Comparison of ENCODE assay signal across 10 mouse cellular contexts in genomic region chr1:23187446-23188206, GRCm38 (mm10).
DNase-seq lines count a peak whose midpoint lies in the region; ATAC-seq and TF ChIP-seq lines count a peak whose summit lies in the region.
"Had no signal": no experiment of that assay in that cellular context is flagged by ENCODE, and none has a peak within 500 bp of the region (broad histone marks: within the 10 kb centered on the region; RNA-seq: fewer than 3 reads in every experiment).

No protein-coding gene starts in this region.

- peak overlapping the region; percentile 89 for H3K27ac ChIP-seq in gastrocnemius, adult 2 months
- peak overlapping the region; percentile 76 for H3K27ac ChIP-seq in liver, embryonic 16.5 days (ENCODE audit: low read length)
- H3K27ac ChIP-seq in forebrain, embryonic 15.5 days (replicated peaks), result no peak overlapping the region

- intact Hi-C loops in gastrocnemius, adult 2 months (cut with DNase I), result loop anchor here (2.0 to 5.0 kb wide), 2 partner anchors 69 to 195 kb away; no protein-coding TSS in a partner anchor
- intact Hi-C loops in heart, postnatal 10 days (cut with DNase I), result loop anchor here (5.0 to 10.0 kb wide), 2 partner anchors 70 to 197 kb away; no protein-coding TSS in a partner anchor

- peak; percentile 29 for DNase-seq in gastrocnemius, adult 2 months
- no peak for DNase-seq in gastrocnemius, postnatal 10 days
- peak; percentile 51 for DNase-seq in adipocyte (ENCODE audit: low spot score)
- peak; percentile 47 to 48 for DNase-seq in heart, postnatal 10 days
- no peak for DNase-seq in cerebellum, adult 9-11 months
- DNase-seq: cerebellum, postnatal 14 days; spleen, adult 18-20 months had no signal

- no peaks in the 10 kb centered on the region; the same call in 1 of the 2 replicates for H3K4me1 ChIP-seq in liver, embryonic 16.5 days (ENCODE audit: control insufficient read depth, low read depth, low read length)
- no peaks in the 10 kb centered on the region for H3K4me1 ChIP-seq in forebrain, embryonic 15.5 days

- no peak for TF ChIP-seq CTCF in gastrocnemius, adult 2 months (IDR thresholded peaks at IDR 0.05)

- H3K36me3 ChIP-seq in liver, embryonic 16.5 days (ENCODE audit: control insufficient read depth, insufficient read depth), result no peaks in the 10 kb centered on the region
- H3K36me3 ChIP-seq in forebrain, embryonic 15.5 days, result no peaks in the 10 kb centered on the region

- ATAC-seq in liver, embryonic 16.5 days (ENCODE audit: low read depth), result peak; percentile 94
- no peak for ATAC-seq in monocyte, adult 5-6 weeks (replicated peaks; ENCODE audit: insufficient number of reproducible peaks, low FRiP score, low TSS enrichment, poor library complexity, severe bottlenecking)
- ATAC-seq in forebrain, embryonic 15.5 days (replicated peaks), result no peak

- H3K4me3 ChIP-seq in gastrocnemius, adult 2 months, result peak overlapping the region; percentile 62
- H3K4me3 ChIP-seq in liver, embryonic 16.5 days (ENCODE audit: low read depth, low read length), result no peak overlapping the region
- H3K4me3 ChIP-seq in forebrain, embryonic 15.5 days, result no peak overlapping the region

- H3K4me2 ChIP-seq in liver, embryonic 16.5 days (ENCODE audit: low read depth, low read length), result peak overlapping the region; percentile 23; the same call in 1 of the 2 replicates
- no peak overlapping the region for H3K4me2 ChIP-seq in forebrain, embryonic 15.5 days (replicated peaks)

- H3K9ac ChIP-seq in liver, embryonic 16.5 days (ENCODE audit: low read depth, low read length), result no peak overlapping the region
- no peak overlapping the region for H3K9ac ChIP-seq in forebrain, embryonic 15.5 days (replicated peaks)

- 32% methylated on average over 6 of the region's 6 CpGs for WGBS in liver, embryonic 16.5 days (ENCODE audit: insufficient replicate concordance)
- WGBS in forebrain, embryonic 15.5 days, result 85% methylated on average over 6 of the region's 6 CpGs

- H3K27me3 ChIP-seq in liver, embryonic 16.5 days (ENCODE audit: control insufficient read depth, insufficient read depth, low read depth, low read length), result no peaks in the 10 kb centered on the region
- no peaks in the 10 kb centered on the region for H3K27me3 ChIP-seq in forebrain, embryonic 15.5 days

- H3K9me3 ChIP-seq in liver, embryonic 16.5 days (replicated peaks; ENCODE audit: control insufficient read depth, low read length), result no peaks in the 10 kb centered on the region
- H3K9me3 ChIP-seq in forebrain, embryonic 15.5 days, result no peaks in the 10 kb centered on the region

Comparison
In these comparisons a context has a peak if more than half of its experiments do, and no peak if none do; other contexts are left out.
1. DNase-seq: peak in gastrocnemius, adult 2 months (single experiment), adipocyte (single experiment) and heart, postnatal 10 days (2 of 2); none in gastrocnemius, postnatal 10 days (single experiment) and cerebellum, adult 9-11 months (single experiment).